Mouse (Mus musculus): Measurements from ENCODE around the gene Scamp4.
"Not testable (repeated sequence)": the region's sequence is repeated elsewhere in the genome, so short reads cannot be mapped to it uniquely, and the experiment has no call there.

The Scamp4 gene

DNA sequence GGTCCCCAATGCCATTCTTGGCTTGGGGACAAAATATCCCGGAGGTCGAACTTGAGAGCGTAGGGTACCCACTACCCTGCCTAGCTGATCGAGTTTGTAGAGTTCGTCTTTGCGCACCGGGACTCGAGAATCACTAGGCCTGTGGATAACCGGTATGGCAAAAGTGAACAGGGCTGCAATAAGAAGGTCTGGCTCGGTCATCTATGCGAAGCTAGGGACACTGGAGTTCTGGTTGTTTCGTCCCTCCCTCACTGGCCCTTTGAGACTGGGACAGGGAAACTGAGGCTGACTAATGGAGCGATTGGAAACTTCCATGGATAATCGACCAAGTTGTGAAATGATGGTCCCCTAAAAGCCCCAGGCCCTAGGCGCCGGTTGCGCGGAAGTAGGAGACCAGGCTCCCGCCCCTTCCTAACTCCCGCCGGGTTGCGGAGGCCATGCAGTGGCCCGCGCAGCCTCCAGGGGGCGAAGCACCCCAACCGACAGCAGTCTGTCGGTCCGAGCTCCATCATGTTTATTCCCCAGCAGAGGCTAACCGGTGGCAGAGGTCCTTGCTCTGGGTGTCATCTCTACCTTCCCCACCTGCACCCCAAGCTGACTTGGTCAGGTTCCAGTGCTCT, 24.4 kb upstream of the Scamp4 start:
- peak; percentile 79 for DNase-seq (ENCODE audit: low read depth)

DNA sequence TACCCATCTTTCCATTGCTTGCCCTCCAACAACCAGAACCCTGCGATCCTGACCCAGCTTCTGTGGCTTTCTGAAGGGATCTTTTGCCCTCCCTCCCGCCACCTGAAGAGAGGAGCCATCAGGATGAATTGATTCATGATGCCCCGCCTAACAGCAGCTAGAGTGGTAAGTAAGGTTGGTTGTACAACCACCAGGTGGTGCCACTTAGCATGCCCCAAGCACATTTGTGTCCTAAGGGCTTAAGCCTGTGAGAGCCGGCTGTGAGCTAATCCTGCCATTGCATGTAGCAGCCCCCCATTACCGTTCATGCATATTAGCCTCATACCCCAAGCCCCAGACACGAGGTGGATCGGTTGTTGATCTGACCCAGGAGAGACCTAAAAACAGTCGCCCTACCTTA, 23.8 kb upstream of the Scamp4 start:
- peak; percentile 82 for DNase-seq (ENCODE audit: low read depth)

DNA sequence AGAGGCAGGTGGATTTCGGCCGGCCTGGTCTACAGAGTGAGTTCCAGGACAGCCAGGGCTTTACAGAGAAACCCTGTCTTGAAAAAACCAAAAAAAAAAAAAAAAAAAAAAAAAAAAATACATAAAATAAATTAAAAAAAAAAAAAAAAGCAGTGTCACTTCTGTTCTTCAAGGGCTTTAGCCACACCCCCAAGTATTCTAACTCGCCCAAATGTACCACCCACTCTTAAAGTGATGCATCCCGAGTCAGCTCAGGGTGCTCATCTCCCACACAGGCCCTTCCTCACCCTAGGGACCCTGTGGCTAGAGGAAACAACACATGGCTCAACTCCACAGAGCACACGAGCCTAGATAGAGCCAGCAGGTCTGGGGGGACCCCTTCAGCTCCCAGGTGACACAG, 19.6 kb upstream of the Scamp4 start:
- no peak for DNase-seq (ENCODE audit: low read depth)

DNA sequence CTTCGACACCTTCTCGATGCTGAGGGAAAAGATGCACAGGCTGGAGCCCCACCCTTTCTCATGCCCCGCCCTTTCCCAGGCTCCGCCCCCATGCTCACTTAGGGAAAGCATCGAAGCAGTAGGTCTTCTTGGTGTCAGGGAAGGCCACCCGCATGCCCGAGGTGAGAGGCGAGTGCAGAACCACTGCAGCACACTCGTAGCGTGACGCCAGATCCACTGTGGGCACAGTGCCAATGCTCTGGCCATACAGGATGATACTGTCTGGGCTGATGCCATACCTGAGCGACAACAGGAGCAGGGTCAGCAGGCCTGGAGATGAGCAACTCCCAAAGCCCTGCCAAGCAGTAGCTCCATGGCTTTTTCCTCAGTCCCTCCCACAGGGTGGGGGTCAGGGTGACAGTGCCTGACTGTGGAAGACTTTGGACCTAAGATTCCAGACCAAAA, 18.6 kb upstream of the Scamp4 start:
- DNase-seq (ENCODE audit: low read depth): no peak

DNA sequence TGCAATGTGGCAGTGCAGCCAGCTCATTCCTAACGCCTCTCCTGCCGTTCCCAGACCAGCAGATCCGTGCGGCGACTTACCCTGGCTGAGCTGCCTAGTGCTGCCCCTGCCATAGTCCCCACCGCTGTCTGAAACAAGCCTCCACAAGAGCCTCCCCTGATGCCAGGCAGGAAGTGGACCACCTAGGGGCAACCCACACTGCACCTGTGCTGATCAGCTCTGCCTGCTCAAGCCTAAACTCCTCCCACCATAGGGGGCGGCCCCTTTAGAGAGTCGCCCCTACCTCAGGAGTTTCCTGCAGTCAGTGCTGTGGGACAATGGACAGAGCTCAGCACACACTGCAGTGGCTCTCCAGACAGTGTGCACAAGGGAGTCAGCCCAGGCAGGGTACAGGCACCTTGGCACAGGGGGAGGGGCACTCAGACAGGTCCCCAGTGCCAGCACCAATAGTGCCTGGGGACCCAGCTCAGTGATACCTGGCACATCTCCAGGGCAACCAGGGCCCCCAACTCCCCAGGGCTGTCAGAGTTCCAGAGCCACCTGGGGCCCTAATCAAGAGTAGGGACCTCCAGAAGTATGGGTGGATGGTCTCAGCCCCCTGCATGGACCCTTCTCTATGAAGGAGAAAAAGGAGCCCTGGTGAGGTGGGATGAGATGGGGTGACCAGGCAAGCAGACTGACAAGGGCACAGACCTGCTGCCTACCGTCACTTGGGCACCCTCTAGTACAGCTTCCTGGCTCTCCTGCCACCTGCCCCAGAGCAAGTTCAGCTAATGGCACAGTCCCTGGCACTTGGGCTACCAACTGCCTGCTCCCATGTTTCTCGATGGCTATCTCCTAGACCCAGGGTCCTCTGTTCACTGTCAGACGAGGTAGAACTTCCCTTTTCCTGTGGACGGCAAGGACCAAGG, 17.8 kb upstream of the Scamp4 start:
- no peak for DNase-seq (ENCODE audit: low read depth)

DNA sequence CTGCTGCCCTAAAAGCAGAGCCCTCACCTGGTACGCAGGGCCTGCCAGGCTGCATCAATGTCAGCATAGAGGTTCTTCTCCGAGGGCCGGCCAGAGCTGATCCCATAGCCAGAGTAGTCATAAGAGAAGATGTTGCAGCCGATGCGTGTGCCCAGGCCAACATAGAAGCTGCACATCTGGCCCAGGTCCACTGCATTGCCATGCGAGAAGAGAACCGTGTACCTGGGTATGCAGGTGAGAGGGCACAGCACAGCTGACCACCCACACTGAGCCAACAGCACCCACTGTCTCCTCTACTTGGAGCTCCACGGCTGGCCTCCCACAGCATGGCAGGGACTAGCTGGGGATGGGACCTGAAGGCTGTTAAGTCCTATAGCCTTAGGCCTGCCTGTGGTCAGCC, 17.1 kb upstream of the Scamp4 start:
- DNase-seq (ENCODE audit: low read depth): no peak

DNA sequence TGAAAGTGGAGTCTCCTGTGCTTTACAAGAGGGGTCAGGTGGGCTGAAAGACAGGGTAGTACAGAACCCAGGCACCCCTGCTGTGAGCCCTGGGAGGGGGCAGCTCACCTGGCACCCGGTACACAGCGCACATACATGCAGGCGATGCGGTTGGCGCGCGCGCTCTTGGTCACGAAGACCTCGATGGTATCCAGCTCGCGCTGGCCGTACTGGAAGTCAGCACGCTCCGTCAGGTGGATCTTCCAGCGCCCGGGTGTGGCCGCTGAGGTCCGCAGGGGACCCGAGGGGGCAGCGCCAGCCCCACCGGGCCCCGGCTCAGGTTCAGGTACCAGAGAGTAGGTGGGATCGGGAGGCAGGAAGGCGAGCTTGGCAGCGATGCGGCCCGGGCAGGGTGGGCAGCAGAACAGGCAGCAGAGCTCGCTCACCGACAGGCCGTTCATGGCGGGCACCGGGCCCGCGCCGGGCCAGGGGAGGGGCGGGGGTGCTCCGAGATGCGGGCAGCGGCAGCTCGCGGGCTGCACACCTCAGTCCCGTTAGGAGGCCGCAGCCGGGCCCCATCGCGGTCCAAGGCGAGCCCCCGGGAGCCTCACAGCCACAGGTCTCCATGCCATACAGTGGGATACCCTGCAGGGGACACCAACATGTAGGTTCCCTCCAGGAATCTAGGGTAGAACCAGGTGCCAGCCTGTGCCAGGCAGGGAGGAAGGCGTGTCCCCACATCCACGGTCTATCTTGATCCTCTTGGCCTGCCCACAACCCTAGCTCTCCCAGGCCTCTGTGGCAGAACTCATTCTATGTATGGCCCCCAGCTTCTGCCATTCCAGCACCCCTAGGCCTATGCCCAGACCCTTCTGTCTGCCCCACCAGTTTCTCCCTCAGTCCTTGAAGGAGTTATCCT, 16.0 kb upstream of the Scamp4 start:
- no peak for DNase-seq (ENCODE audit: low read depth)

DNA sequence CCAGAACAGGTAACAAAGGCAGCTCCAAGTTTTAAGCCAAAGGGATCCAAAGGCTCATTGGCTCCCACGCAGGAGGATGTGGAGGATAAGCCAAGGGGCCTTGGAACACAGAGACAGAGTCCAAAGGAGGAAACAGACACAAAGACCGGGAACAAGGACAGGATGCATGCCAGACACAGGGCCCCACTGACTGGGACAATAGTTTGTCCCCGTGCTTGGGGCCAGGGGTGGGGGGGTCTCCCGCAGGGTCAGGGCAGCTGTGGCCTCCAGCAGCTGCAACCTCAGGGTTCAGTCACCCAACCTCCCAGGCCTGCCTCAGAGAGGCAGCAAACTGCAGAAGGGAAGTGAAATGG, 15.4 kb upstream of the Scamp4 start:
- no peak for DNase-seq (ENCODE audit: low read depth)

DNA sequence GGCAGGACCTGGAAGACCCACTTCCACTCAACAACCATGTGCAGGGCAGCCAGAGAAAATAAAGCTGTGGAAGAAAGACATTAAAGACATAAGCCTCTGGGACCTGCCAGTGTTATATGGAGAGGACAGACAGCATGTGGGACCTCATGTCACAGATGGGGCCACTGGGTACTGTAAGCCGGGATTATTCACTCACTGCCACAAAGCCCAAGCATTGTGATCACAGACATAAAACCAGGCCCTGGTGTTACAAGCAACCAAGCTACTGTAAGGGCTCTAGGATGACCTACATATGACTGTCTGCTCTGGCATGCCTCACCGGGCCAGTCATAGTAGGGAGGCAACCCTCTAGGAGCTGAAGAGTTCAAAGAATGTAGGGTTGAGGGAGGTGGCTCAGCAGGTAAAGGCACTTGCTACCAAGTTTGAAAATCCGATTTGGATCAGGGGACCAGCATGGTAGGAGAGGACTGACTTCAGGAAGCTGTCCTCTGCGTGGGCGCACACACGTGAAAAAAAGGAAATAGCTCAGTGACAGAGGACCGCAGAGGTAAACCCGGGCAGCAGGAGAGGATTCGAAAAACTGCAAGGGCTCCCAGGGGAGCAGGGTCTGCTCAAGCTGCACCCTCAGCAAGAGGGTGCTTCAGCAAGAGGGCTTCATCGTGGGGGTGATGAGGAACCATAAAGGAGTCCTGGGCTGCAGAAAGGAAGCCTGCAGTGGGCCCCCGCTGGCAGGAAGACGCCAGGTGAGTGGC, 13.4 kb upstream of the Scamp4 start:
- DNase-seq (ENCODE audit: low read depth): no peak

DNA sequence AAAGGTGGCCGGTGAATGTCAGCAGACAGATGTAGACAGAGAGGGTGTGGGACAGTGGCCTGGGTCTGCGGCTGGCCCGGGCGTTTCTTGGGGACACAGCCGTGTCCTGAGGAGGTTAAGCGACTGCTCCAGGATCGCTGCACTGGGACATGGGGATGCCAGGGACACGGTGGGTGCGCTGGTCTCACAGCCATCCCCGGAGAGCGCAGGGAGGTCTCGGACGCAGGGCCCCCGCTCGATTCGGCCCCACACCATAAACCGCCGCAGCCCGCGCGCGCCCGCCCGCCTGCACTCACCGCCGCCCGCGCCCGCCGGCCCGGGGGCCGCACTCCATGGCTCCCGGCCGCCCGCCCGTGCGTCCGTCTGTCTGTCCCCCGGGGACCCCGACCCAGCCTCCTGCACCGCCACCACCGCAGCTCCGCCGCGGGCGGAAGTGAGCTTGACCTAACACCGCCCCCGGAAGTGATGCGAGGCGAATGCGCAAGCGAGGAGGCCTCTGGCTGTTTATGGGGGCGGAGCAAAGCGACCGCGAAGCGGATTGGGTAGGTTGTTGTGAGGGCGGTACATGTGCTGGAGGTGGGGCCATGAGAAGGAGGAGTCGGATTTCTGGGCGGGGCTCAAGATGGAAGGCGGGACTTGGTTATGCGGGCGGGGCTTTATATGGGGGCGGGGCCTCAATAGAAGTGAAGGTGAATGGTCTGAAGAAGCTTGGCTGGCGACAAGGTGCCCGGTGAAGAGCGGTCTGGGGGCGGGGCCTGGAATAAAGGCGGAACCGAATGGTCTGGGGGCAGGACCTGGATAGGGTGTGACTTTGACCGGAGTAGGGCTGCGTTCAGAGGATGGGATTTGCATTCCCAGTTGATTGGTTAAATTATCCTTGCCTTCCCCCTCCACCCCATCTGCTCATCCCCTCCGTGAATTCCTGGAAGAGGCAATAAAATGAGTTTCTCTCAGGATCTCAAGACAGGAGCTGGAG, 12.5 kb upstream of the Scamp4 start, which contains the start of gene Abhd17a:
Abhd17a (minus strand) TSS at position 463 of the 976 bp plus-strand sequence.
- peak; percentile 99 for DNase-seq (ENCODE audit: low read depth)

DNA sequence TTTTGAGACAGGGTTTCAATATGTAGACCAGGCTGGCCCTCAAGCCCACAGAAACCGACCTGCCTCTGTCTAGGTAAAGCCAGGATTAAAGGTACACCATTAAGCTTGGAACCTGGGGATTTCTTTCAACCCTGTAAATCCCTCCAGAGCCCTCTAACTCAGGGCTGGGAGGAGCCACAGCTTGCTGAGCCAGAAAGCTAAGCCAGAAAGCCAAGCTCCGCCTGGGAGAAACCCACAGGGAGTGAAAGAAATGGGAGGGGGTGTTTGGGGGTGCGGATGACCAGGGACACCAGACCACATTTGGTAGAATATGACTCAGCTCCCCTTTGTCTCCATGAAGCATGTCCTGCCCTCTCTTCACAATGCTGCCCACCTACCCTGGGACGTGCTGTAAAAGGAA, 6.4 kb upstream of the Scamp4 start:
- no peak for DNase-seq (ENCODE audit: low read depth)

DNA sequence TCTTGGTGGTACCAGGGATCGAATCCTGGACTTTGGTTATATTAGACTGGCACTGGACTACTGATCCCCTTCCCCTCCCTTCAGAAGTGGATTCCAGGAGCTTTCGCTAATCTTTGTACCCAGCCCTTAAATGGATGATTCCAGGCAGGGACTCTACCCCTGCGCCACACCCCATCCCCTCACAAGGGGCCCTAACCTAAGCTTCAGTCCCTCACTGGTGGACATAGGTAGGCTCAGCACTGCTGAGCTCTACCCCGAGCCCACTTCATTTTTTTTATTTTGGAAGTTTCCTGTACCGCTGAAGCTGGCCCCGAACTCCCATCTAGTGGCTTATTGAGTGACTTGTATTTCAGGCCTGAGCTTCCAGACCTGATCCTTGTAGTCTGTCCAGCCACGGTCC, 692 bp downstream of the Scamp4 start:
- DNase-seq (ENCODE audit: low read depth): no peak

DNA sequence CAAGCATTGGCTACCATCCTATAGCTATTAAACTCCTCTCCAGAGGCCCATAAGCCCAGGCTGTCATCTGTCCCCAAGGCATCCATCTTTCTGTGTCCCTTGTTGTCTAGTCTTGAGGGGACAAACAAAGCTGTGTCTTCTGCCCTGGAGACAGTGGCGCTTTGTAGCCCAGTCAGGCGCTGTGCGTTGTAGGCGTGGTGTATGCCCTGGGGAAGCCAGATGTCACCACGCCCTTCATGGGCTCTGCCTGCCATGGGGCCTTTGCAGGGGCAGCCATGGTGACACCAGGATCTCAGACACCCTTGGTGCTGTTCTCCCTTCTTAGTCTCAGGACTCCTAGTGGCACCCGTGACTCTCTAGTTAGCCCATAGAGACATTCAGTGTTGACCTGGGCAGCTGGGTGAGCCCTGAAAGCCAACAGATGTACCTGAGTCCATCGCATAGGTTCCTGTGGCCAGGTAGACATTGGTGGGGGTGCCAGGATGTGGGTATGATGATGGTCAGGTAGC, 1.4 kb downstream of the Scamp4 start:
- no peak for DNase-seq (ENCODE audit: low read depth)

DNA sequence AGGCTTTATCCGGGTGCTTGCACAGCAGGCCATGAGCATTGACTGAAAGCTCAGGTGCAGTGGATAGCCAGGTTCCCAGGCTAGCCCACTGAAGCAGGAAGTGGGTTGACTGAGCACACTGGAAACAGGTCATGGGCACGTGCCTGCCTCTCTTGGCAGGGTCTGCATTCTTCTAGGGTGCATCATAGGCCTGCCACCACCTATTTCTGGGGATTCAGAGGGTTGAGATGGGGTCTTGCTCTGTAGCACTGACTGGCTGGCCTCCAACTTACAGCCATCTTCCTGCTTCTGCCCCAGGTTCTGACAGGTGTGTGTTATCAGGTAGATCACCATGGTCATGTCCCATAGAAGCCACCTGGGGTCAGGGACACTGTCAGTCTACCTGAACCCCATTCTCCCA, 2.3 kb downstream of the Scamp4 start:
- DNase-seq (ENCODE audit: low read depth): no peak

DNA sequence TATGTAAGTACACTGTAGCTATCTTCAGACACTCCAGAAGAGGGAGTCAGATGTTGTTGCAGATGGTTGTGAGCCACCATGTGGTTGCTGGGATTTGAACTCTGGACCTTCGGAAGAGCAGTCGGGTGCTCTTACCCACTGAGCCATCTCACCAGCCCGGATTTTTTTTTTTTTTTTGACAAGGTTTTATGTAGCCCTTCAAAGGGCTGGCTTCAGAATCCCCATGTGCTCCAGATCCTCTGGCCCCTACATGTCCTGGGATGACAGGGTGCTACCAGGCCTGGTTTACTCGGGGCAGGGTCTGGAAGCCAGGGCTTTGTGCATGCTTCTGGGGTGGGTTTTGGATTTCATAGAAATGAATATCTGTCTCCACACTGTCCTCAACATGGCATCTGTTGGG, 3.0 kb downstream of the Scamp4 start, which contains the start of gene Gm49322:
Gm49322 (plus strand) TSS at position 301 of the 400 bp plus-strand sequence.
- DNase-seq (ENCODE audit: low read depth): not testable (repeated sequence)

DNA sequence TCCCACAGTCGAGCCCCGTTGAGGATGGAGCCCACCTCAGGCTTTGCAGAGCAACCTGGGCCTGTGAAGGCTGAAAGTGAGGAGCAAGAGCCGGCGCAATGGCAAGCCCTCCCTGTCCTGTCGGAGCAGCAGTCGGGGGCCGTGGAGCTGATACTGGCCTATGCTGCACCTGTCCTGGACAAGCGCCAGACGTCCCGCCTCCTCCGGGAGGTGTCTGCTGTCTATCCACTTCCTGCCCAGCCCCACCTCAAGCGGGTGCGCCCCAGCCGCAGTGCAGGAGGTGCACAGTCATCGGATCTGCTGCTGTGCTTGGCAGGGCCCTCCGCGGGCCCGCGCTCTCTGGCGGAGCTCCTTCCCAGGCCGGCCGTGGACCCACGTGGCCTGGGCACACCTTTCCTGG, 3.6 kb downstream of the Scamp4 start:
- DNase-seq (ENCODE audit: low read depth): no peak

DNA sequence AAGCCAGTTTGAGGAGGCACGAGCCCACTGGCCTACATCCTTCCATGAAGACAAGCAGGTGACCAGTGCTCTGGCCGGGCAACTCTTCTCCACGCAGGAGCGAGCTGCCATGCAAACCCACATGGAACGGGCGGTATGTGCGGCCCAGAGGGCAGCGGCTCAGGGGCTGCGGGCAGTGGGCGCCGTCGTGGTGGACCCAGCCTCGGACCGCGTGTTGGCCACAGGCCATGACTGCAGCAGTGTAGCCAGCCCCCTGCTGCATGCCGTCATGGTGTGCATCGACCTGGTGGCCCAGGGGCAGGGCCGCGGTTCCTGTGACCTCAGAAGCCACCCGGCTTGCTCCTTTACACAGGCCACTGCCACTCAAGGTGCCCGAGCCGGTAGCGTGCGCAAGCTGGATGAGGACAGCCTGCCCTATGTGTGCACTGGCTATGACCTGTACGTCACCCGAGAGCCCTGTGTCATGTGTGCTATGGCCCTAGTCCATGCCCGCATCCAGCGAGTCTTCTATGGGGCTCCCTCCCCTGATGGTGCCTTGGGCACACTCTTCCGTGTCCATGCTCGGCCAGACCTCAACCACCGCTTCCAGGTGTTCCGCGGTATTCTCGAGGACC, 4.2 kb downstream of the Scamp4 start:
- DNase-seq (ENCODE audit: low read depth): no peak

DNA sequence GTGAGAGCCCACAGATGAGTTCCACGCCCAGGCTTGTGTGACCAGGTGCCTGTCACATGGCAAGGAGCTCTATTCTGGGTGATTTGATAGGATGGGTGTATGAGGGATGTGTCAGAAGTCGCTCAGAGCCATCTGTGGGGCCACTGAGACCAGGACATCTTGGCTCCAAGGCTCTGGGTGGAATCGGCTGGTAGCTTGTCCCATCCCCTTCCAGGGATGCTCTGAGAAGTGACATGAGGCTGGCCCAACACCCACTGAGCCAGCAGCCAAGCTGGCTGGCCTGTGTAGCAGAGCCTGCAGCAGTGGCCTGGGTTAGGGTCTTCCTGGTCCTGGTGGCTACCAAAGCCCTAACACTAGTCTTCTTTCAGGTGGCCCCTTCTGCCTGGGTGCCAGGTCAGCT, 5.8 kb downstream of the Scamp4 start:
- no peak for DNase-seq (ENCODE audit: low read depth)

DNA sequence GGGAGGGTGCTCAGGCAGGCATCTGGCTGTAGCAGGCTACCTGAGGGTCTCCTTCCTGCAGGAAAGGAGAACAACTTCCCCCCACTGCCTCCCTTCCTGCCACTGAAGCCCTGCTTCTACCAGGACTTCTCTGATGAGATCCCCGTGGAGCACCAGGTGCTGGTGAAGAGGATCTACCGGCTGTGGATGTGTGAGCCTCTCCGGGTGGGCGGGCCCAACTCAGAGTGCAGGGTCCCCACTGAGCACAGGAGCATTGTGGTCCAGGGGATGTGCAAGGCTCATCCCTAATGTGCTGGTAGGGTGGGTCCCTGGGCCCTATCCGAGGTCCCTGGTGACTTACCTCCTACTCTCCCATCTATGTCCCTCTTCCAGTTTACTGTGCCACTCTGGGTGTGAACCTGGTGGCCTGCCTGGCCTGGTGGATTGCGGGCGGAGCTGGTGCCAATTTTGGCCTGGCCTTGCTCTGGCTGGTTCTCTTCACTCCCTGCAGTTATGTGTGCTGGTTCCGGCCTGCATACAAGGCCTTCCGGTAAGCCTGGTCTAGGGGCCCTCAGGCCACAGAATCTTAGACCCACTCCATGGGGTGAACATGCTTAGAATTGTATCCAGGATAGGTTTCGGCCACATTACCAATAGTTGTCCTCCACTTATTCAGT, 6.7 kb downstream of the Scamp4 start:
- DNase-seq (ENCODE audit: low read depth): no peak

Data from c-Kit-positive CD71-negative TER-119-negative erythroid progenitor cells, embryonic 14.5 days (primary cell).